Mouse (Mus musculus) forebrain, embryonic 13.5 days (tissue): Measurements from ENCODE around the gene Rgma. TPM values are rescaled to one million over a fixed set of nuclear protein-coding genes. Genes with fewer than 3 reads are reported as not detected.
A peak's percentile ranks its signal among the peaks of the same experiment; 100 is the strongest.

ENCODE experiments used
- ATAC-seq: fragments of 200-750 bp; cut with Nextera tagmentation; 2 replicates; pipeline ENCODE4 v1.8.0; 2017
- H3K27ac ChIP-seq: fragments of 300-500 bp; sonication (generic); 2 replicates; pipeline ENCODE4 v1.5.1; 2015; ENCODE audit warnings: inconsistent platforms, mild to moderate bottlenecking, moderate library complexity
- H3K27me3 ChIP-seq: fragments of 300-500 bp; sonication (generic); 2 replicates; pipeline ENCODE4 v1.6.1; 2015; ENCODE audit warnings: mild to moderate bottlenecking, inconsistent platforms
- H3K36me3 ChIP-seq: fragments of 300-500 bp; sonication (generic); 2 replicates; pipeline ENCODE4 v1.6.1; 2015; ENCODE audit warnings: mild to moderate bottlenecking, inconsistent platforms; ENCODE audit not compliant: poor library complexity, severe bottlenecking
- H3K4me1 ChIP-seq: fragments of 300-500 bp; sonication (generic); 2 replicates; pipeline ENCODE4 v1.6.1; 2015; ENCODE audit warnings: inconsistent platforms
- H3K4me2 ChIP-seq: fragments of 300-500 bp; sonication (generic); 2 replicates; pipeline ENCODE4 v1.6.1; 2015; ENCODE audit warnings: inconsistent platforms, mild to moderate bottlenecking, moderate library complexity
- H3K4me3 ChIP-seq: fragments of 300-500 bp; sonication (generic); 2 replicates; pipeline ENCODE4 v1.5.1; 2015; ENCODE audit warnings: mild to moderate bottlenecking, inconsistent platforms
- H3K9ac ChIP-seq: fragments of 300-500 bp; sonication (generic); 2 replicates; pipeline ENCODE4 v1.6.1; 2015; ENCODE audit warnings: mild to moderate bottlenecking, inconsistent platforms
- H3K9me3 ChIP-seq: fragments of 300-500 bp; sonication (generic); replicated peaks from 2 replicates; pipeline ENCODE4 v1.6.1; 2016; ENCODE audit warnings: inconsistent platforms
- WGBS: fragments of 180-500 bp; shearing (Covaris S2); methylation state at CpG from one replicate; pipeline ENCODE4 v1.1.7; 2015; 5-methylcytosine and 5-hydroxymethylcytosine counted together
- polyA plus RNA-seq: library from polyadenylated mRNA; unstranded; fragments of >200 nt; fragmentation: Nextera tagmentation; extraction: Ambion mirVana; gene quantifications from 2 replicates; pipeline ENCODE4 v1.2.1, GENCODE M21; 2015

Gene Rgma
- polyA plus RNA-seq, 1 experiment from 2014 or later = 24.7 TPM

DNA sequence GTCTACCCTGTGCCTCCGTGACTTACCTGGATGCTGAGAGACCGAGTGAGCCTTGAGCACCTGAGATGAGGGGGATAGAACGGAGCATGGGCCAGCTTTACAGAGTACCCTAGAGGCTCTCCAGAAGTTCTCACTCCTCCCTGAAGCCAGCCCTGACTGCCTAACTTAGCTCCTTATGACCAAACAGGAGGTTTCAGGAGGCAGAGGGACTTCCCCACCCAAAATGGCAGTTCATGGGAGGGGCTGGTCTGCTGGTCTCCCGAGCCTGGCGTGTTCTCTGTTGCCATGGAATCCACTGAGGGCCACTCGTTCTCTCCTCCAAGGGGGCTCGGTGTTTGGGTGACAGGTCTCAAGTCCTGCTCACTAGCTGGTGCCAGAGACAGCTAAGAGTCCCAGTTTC lies 36.2 kb downstream of the Rgma start:
- WGBS = 57% methylated on average over 7 of the region's 7 CpGs
- H3K27ac ChIP-seq = 0 out of 2 replicates have a peak overlapping the region, but pooled peaks have one; percentile 8
- no peak overlapping the region for H3K9ac ChIP-seq
- peaks cover 85% of the 10 kb centered on the region for H3K36me3 ChIP-seq
- H3K4me2 ChIP-seq = no peak overlapping the region
- no peaks in the 10 kb centered on the region for H3K27me3 ChIP-seq
- H3K4me3 ChIP-seq = no peak overlapping the region
- H3K4me1 ChIP-seq = peaks cover 20% of the 10 kb centered on the region
- no peaks in the 10 kb centered on the region for H3K9me3 ChIP-seq
- no peak for ATAC-seq

DNA sequence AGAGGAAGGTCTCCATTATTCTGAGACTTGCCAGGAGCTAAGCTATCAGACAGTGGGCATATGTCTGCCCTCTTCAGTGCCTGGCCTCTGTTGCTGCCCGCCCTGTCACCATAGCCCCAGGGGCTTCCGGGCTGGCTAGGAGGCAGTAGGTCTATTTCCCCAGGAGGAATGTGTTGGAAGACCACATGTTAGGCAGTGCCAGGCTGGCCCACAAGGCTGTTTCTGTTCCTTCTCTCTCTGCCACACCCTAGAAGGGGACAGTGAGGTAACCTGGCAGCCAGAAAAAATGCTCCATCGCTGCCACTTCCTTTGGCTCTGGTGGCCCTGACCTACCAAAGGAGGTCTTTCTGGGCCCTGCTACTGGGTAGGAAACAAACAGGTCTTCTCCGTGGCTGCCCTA lies 36.7 kb downstream of the Rgma start:
- Histone ChIP-seq H3K4me1 (peaks cover 20% of the 10 kb centered on the region), H3K9ac (no peak overlapping the region), H3K4me3 (no peak overlapping the region), H3K4me2 (no peak overlapping the region), H3K27me3 (no peaks in the 10 kb centered on the region), H3K9me3 (no peaks in the 10 kb centered on the region), H3K27ac (peak overlapping the region; percentile 51; the same call in 1 of the 2 replicates), H3K36me3 (peaks cover 83% of the 10 kb centered on the region)
- WGBS = 88% methylated on average over 4 of the region's 4 CpGs
- ATAC-seq = no peak

DNA sequence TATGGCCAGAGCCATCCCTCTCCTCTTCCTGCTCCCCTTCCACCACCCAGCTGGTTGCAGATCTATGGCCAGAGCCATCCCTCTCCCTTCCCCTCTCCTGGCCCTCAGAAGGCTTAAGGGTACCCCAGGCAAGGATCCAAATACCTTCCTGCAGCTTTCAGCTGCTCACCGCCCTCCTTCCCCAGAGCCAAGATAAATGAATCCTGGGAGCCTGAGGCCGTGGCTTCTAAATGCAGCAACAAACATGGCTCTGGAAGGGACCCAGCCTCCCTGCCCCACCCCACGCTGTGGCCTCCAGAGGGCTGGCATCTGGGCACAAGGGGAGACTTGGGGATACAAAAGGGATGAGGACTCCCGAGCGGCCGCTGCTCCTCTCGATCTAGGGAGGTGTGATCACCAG lies 37.1 kb downstream of the Rgma start:
- no peak overlapping the region for H3K4me3 ChIP-seq
- peaks cover 21% of the 10 kb centered on the region for H3K4me1 ChIP-seq
- no peak overlapping the region for H3K9ac ChIP-seq
- no peaks in the 10 kb centered on the region for H3K9me3 ChIP-seq
- H3K27me3 ChIP-seq = no peaks in the 10 kb centered on the region
- ATAC-seq = no peak
- no peak overlapping the region for H3K27ac ChIP-seq
- WGBS = 69% methylated on average over 7 of the region's 7 CpGs
- no peak overlapping the region for H3K4me2 ChIP-seq
- peaks cover 83% of the 10 kb centered on the region for H3K36me3 ChIP-seq

DNA sequence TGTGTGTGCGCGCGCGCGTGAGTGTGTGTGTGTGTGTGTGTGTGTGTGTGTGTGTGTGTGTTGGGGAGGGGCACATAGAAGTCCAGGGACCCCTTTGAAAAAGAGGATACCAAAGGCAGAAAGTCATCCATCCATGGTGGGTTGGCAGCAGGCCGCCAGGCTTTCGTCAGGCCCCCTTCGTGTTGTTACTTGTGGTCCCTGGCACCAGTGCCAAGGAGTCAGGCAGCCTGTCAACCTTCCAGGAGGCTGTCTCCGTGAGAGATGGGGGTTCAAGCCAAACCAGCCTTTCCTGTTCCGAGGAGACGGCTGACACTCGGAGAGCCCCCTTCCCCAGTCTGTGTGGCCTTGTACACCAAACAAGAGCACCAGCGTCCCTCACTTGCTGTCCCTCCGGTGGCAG lies 38.9 kb downstream of the Rgma start:
- peaks cover 39% of the 10 kb centered on the region for H3K4me1 ChIP-seq
- no peak for ATAC-seq

DNA sequence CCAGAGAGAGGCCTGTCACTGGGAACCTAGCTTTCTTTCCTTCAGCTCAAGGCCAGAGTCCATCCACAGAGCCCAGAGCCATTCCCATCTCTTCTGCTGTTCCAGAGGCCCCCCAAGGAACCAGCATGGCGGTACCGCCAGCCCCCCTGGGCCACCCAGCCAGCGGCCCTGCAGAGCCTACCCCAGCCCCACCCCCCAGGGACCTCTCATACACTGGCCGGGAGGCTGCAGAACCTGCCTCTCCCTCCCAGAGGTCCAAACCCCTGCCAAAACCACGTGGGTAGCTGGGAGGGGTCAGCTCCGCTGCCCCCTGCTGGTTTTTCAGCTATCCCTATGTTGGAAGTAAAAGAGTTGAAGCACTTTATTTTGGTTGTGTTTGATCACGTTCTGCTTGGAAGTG lies 44.1 kb downstream of the Rgma start:
- no peaks in the 10 kb centered on the region for H3K9me3 ChIP-seq
- H3K4me2 ChIP-seq = no peak overlapping the region
- ATAC-seq = no peak
- H3K9ac ChIP-seq = no peak overlapping the region
- no peaks in the 10 kb centered on the region for H3K27me3 ChIP-seq
- peaks cover 59% of the 10 kb centered on the region for H3K4me1 ChIP-seq
- WGBS = 26% methylated on average over 7 of the region's 7 CpGs
- H3K4me3 ChIP-seq = no peak overlapping the region
- H3K27ac ChIP-seq = peak overlapping the region; percentile 48; the same call in 1 of the 2 replicates
- peaks cover 65% of the 10 kb centered on the region for H3K36me3 ChIP-seq

More for the DNA sequence above, 38.9 kb downstream of the Rgma start:
- H3K36me3 ChIP-seq = peaks cover 97% of the 10 kb centered on the region
- H3K4me3 ChIP-seq = no peak overlapping the region
- no peaks in the 10 kb centered on the region for H3K27me3 ChIP-seq
- H3K4me2 ChIP-seq = no peak overlapping the region
- 74% methylated on average over 9 of the region's 14 CpGs for WGBS
- no peak overlapping the region for H3K9ac ChIP-seq
- H3K27ac ChIP-seq = no peak overlapping the region
- no peaks in the 10 kb centered on the region for H3K9me3 ChIP-seq

DNA sequence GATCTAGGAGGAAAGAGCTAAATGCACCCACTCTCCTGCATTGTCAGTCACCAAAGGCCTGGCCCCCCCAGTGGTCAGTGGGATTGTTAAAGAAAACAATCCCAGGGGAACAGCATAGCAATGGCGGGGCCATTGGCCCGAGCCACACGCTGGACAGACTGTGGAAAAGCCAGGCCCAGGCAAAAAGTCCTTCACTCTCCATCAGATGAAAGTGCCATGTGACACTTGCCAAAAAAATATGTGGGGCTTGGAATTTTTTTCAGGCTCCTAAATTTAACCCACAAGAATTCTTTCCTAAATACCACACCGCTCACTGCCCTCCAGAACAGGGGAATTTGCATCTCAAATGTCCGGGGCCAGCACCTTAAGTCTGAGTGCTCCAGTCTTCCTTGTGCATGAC lies 45.5 kb downstream of the Rgma start:
- Histone ChIP-seq H3K4me1 (peaks cover 69% of the 10 kb centered on the region), H3K36me3 (peaks cover 51% of the 10 kb centered on the region), H3K9ac (0 out of 2 replicates have a peak overlapping the region, but pooled peaks have one; percentile 38), H3K4me2 (no peak overlapping the region), H3K9me3 (no peaks in the 10 kb centered on the region), H3K27me3 (no peaks in the 10 kb centered on the region), H3K4me3 (no peak overlapping the region), H3K27ac (peak overlapping the region; percentile 68)
- ATAC-seq = no peak
- WGBS = 42% methylated on average over 5 of the region's 5 CpGs

DNA sequence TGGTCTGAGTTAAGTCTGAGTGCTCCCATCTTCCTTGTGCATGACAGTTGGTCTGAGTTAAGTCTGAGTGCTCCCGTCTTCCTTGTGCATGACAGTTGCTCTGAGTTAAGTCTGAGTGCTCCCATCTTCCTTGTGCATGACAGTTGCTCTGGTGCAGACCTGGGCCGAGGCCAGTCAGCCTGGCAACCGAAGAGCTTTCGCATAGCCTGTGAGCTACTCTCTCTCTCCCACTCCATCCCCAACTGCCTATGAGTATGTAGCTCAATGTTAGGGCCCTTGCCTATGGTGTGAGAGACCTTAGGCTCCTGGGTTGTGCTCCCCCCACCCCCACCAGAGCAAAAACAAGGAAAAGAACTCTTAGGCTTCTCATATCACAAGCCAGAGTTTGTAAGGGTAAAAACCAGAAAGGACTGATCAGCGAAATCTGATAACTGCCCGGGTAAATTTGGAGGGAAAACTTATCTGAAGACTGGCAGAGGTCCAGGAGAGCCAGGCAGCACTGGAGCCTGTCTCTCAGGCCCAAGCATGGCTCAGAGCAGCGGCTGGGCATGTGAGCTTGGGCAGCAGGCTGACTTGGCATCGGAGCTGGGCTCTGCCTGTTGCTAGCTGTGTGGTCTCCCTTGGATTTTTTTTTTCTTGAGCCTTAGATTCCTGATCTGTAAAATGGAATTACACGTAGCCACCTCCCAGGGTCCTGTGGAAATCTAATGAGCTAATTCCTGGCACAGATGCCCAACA lies 46.1 kb downstream of the Rgma start:
- 44% methylated on average over 9 of the region's 9 CpGs for WGBS
- Histone ChIP-seq H3K9ac (0 out of 2 replicates have a peak overlapping the region, but pooled peaks have one; percentile 12), H3K4me3 (no peak overlapping the region), H3K27me3 (no peaks in the 10 kb centered on the region), H3K36me3 (peaks cover 45% of the 10 kb centered on the region), H3K27ac (peak overlapping the region; percentile 68), H3K4me2 (no peak overlapping the region), H3K9me3 (no peaks in the 10 kb centered on the region), H3K4me1 (peaks cover 69% of the 10 kb centered on the region)
- peak; percentile 46; the same call in 1 of the 2 replicates for ATAC-seq

DNA sequence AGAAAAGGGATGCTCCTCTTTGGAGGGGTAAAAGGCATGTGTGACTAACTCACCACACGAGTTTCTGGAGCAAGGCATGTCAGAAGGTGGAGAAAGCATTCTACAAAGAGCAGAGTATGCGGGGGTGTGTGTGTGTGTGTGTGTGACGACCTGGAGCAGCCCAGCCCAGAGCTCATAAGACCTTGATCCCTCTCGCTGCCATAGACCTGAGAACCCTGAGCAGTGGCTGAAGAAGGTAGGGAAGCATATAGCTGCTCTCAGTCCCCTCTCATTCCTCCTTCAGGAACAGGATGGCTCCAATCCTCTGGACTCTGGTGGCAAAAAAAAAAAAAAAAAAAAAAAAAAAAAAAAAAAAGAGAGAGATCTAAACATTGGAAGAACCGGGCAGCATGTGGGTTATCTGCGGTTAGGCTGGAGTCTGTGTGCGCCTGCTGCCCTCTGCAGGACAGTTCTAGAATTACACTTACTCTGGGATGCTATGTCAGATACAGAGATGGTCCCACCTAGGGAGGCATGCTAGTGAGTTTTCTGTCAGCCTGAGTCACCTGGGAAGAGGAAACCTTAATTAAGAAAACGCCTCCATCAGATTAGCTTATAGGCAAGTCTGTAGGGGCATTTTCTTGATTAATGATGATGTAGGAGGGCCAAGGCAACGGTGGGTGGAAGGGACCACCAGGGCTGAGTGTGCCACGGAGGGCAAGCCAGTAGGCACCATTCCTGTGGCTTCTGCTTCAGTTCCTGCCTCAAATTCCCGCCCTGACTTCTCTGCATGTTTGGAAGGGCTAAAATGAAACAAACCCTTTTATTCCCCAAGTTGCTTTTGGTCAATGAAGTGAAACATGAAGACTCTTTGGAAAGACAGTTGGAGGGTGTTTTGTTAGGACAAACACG lies 47.2 kb downstream of the Rgma start:
- peak overlapping the region; percentile 68; the same call in 1 of the 2 replicates for H3K27ac ChIP-seq
- peaks cover 68% of the 10 kb centered on the region for H3K4me1 ChIP-seq
- H3K4me3 ChIP-seq = no peak overlapping the region
- WGBS = 23% methylated on average over 12 of the region's 12 CpGs
- no peaks in the 10 kb centered on the region for H3K9me3 ChIP-seq
- peak; percentile 57 for ATAC-seq
- no peak overlapping the region for H3K9ac ChIP-seq
- no peak overlapping the region for H3K4me2 ChIP-seq
- H3K36me3 ChIP-seq = peaks cover 44% of the 10 kb centered on the region
- H3K27me3 ChIP-seq = no peaks in the 10 kb centered on the region

DNA sequence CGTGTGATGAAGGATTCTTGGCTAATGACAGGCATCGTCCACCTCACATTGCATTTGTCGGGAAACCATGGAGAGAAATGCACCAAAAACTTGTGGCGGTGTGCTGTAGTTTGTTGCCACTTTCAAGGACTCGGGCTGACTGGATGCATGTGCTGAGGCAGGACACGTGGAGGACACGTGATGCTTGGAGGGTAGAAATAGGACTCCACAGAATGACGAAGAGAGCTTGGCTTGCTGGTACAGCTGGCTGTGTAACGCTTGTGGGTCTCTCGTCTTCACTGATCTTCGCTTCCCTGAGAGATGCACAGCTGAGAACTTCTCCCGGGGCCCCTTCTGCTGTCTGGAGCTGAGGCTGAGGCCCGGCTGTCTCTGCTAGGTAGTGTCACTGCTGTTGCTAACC lies 47.9 kb downstream of the Rgma start:
- no peaks in the 10 kb centered on the region for H3K9me3 ChIP-seq
- no peak overlapping the region for H3K4me2 ChIP-seq
- 78% methylated on average over 13 of the region's 13 CpGs for WGBS
- peaks cover 44% of the 10 kb centered on the region for H3K36me3 ChIP-seq
- H3K27me3 ChIP-seq = no peaks in the 10 kb centered on the region
- no peak overlapping the region for H3K9ac ChIP-seq
- peak overlapping the region; percentile 65 for H3K27ac ChIP-seq
- no peak overlapping the region for H3K4me3 ChIP-seq
- ATAC-seq = no peak
- H3K4me1 ChIP-seq = peaks cover 60% of the 10 kb centered on the region

DNA sequence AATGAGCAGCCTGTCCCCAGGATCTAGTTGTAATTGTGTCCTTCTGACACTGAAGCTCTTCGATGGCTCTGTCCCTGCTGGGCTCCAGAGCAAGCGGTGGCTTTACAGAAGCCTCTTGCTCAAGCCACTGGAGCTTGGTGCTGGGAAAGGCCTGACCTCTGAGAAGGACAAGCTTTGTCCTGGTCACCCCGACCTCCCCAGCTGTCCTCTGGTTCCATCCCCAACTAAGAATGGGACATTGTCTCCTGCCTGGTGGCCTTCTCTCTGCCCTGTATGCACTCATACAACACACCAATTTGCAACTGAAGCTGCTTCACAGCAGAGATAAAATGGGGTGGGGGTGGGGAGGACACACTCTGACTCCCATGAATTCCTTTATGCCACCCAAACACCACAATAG lies 48.9 kb downstream of the Rgma start:
- Histone ChIP-seq H3K36me3 (peaks cover 44% of the 10 kb centered on the region), H3K9me3 (no peaks in the 10 kb centered on the region), H3K9ac (no peak overlapping the region), H3K4me3 (no peak overlapping the region), H3K4me1 (peaks cover 50% of the 10 kb centered on the region), H3K27me3 (no peaks in the 10 kb centered on the region), H3K27ac (peak overlapping the region; percentile 65), H3K4me2 (no peak overlapping the region)
- ATAC-seq = no peak
- WGBS = 22% methylated on average over 3 of the region's 3 CpGs

DNA sequence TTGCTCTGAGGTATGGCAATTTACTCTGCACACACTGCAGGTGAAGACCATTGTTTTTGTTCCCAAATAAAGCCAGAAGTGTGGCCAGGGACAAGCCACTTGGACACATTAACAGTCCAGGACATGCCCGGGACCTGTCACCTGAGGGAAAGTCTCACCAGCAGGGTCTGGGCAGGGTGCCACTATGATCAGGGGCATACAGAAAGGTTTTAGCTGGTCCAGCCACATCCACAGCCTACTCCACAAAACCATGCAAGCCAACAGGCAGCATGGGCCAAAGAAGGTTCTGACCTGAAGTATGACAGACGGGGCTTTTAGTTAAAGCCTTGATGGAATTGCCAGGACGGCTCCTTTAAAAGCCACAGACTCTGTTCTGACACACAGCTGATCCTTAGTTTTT lies 49.4 kb downstream of the Rgma start:
- Histone ChIP-seq H3K27ac (peak overlapping the region; percentile 65), H3K4me2 (no peak overlapping the region), H3K9ac (no peak overlapping the region), H3K27me3 (no peaks in the 10 kb centered on the region), H3K9me3 (no peaks in the 10 kb centered on the region), H3K4me3 (no peak overlapping the region), H3K4me1 (peaks cover 46% of the 10 kb centered on the region), H3K36me3 (peaks cover 44% of the 10 kb centered on the region)
- WGBS = 41% methylated on average over 3 of the region's 3 CpGs
- no peak for ATAC-seq

DNA sequence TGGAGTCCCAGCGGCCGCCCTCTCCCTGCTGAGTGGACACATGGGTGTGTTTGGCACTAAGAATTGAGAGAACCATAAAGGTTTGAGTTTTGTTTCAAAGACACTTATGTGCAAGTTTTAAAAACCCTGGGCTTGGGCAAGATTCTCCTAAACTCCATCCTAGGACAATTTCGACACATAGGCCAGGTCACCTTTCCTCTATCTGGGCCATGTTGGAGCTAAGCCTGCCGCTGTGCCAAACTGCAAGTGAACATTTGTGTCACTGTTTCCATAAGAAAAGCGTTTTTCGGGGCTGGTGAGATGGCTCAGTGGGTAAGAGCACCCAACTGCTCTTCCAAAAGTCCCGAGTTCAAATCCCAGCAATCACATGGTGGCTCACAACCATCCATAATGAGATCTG lies 50.1 kb downstream of the Rgma start:
- Histone ChIP-seq H3K36me3 (peaks cover 44% of the 10 kb centered on the region), H3K9ac (no peak overlapping the region), H3K27ac (peak overlapping the region; percentile 65; the same call in 1 of the 2 replicates), H3K9me3 (no peaks in the 10 kb centered on the region), H3K4me2 (no peak overlapping the region), H3K4me1 (peaks cover 38% of the 10 kb centered on the region), H3K4me3 (no peak overlapping the region), H3K27me3 (no peaks in the 10 kb centered on the region)
- WGBS = 91% methylated on average over 7 of the region's 7 CpGs
- ATAC-seq = no peak
